Mouse (Mus musculus): ENCODE results near the gene Sctr. TPM values are rescaled to one million over a fixed set of nuclear protein-coding genes. Genes with fewer than 3 reads are reported as not detected.

Gene Sctr
- total RNA-seq, 2 experiments from 2014 or later = not detected

DNA sequence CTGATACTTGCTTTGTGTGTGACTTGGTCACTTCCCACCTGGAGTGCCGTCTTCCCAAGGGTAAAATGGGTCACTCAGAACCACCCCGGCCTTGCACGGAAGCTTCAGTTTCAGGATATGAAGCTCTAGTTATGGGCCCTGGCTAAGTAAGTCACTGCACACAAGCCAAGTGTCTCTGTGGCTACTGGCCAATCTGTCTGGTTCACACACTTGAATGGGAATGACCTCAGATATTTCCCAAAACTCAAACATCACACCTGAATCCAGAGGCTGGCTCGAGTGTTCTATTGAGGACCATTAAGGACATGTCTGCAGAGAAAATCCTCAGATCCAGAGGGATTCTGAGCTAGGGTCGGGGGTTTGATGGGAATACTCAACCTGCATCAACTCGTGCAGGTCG lies 55.5 kb downstream of the Sctr start:
- ATAC-seq (replicated peaks; ENCODE audit: low FRiP score, low TSS enrichment, poor library complexity, severe bottlenecking) = no peak

DNA sequence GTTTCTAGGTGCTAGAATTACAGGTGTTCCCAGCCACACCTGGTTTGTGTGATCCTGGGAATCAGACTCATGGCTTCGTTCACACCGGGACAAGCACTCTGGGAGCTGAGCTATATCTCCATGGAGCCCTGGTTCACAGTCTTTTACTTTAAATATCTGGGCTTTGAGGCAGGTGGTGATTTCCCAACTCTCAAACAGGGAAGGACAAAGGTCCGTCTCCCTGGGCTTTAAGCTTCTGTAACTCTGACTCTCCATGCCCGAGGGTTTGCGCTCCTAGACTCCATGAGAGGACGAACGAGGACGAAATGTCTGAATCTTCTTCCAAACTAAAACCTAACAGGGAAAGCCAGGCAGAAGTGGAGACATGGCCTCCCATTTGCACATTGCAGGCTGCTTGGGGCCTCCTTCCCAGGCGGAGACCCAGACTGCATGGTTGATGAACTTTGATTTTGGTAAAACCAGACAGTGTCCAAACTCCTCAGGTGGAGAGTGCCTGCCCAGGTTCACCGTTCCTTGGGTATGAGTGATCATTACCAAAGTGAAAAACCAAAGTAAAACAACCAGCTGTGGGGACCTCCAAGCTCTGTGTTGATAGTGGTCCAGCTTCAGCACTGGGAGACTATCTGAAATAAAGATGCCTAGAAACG lies 57.5 kb downstream of the Sctr start:
- ATAC-seq (replicated peaks; ENCODE audit: low FRiP score, low TSS enrichment, poor library complexity, severe bottlenecking) = no peak

DNA sequence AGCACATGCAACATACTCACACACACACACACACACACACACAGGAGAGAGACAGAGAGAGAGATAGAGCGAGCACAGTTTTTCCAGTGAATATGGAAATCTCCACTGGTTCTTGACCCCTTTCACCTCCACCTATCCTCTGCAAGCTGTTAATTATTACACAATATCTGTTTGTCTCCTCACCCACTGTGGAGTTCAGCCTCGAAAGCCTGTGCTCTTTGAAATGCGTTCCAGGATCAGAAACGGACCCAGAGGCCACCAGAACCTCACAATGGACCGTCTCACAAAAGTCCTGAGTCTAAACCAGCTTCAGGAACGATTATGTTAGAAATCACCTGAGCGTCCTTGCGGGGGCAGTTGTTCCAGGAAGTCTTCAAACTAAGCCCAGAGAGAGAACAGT lies 59.5 kb downstream of the Sctr start:
- ATAC-seq (replicated peaks; ENCODE audit: low FRiP score, low TSS enrichment, poor library complexity, severe bottlenecking) = no peak

- ATAC-seq (replicated peaks; ENCODE audit: low FRiP score, low TSS enrichment, poor library complexity, severe bottlenecking) = no peak
Measured at GRCm38 (mm10) chr1:120066625-120067024, 59.9 kb downstream of the Sctr start.

- ATAC-seq (replicated peaks; ENCODE audit: low FRiP score, low TSS enrichment, poor library complexity, severe bottlenecking) = no peak
Measured at GRCm38 (mm10) chr1:120069120-120069519, 62.4 kb downstream of the Sctr start.

DNA sequence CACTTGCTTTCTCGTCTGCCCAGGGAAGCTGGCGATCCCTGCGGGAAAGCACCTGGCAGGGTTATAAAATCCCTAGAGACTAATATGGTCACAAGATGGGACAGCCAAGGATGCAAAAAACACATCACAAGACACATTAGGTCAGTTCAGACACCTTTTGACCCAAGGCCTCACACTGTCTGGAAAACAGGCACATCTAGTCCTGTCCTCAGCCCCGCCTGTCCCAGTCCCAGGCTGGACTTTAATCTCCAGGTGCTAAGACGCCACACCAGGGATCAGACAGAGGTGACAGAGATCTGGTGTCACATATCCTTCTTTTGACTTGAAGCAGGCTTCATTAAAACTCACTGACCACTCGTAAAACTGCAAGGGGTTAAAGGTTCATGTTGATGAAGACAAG lies 63.5 kb downstream of the Sctr start:
- ATAC-seq (replicated peaks; ENCODE audit: low FRiP score, low TSS enrichment, poor library complexity, severe bottlenecking) = no peak

DNA sequence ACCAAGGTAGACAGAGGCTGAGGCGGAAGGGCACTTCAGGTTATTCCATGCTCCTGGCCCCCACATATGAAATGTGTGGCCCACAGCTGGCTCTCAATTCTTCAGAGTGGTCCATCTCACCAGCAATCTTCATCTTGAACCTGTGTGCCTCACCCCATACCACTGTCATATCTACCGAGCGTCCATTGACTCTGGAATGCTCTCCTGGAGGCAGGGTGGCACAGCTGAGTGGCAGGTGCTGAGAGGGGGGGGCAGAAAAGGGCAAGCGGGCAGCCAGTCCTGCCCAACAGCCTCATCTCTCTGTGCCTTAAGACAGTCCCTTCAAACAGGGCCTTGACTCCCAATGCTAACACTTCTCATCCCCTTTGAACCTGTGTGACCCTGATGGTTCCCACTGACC lies 64.4 kb downstream of the Sctr start:
- ATAC-seq (replicated peaks; ENCODE audit: low FRiP score, low TSS enrichment, poor library complexity, severe bottlenecking) = no peak

GRCm38 (mm10) chr1:120072900-120073299 lies 66.2 kb downstream of the Sctr start:
- ATAC-seq (replicated peaks; ENCODE audit: low FRiP score, low TSS enrichment, poor library complexity, severe bottlenecking) = no peak

- peak; percentile 68 for ATAC-seq (replicated peaks; ENCODE audit: low FRiP score, low TSS enrichment, poor library complexity, severe bottlenecking)
Measured at GRCm38 (mm10) chr1:120073519-120074306, 67.0 kb downstream of the Sctr start, which contains the start of gene Tmem37. Gene Tmem37, minus strand, starts transcription at chr1:120074074.

GRCm38 (mm10) chr1:120074307-120074702 lies 67.6 kb downstream of the Sctr start:
- ATAC-seq (replicated peaks; ENCODE audit: low FRiP score, low TSS enrichment, poor library complexity, severe bottlenecking) = no peak

DNA sequence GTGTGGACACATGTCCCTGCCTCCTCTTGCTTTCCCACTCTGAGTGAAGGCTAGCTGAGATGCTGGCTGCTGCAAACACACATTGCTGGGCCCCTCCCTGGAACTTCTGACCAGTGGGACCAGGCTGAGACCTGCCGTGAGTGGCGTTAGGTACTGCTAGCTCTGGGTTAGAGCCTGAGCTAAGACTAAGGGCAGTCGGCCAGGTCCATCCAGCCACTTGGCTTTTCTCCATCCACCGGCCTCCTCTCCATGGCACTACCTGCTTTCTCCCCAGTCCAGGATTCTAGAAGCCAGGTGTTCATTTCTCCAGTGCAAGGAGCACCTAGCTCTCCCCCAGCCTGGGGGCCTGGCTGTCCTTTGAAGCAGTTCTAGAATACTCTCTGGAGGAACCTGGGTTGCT lies 68.2 kb downstream of the Sctr start:
- no peak for ATAC-seq (replicated peaks; ENCODE audit: low FRiP score, low TSS enrichment, poor library complexity, severe bottlenecking)

DNA sequence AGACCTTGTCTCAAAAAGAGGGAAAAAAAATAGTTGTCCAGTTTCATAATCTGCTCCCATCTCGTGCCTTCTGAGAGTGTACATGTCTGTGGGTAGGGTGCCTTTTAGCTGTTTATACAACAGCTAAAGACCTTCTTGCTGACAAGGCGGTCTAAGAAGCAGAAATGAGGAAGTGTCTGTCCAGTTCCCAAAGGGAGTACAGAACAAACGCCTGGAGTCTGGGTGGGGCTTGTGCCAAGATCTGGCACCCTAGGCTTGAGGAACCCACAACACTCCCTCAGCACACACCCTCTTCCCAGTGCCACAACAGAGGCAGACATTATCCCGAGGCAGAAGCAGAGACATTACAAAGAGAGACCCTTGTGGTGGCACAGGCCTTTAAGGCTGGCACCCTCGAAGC lies 68.8 kb downstream of the Sctr start:
- ATAC-seq (replicated peaks; ENCODE audit: low FRiP score, low TSS enrichment, poor library complexity, severe bottlenecking) = no peak

GRCm38 (mm10) chr1:120077746-120078410 lies 71.2 kb downstream of the Sctr start:
- ATAC-seq (replicated peaks; ENCODE audit: low FRiP score, low TSS enrichment, poor library complexity, severe bottlenecking) = no peak

GRCm38 (mm10) chr1:120080632-120081031 lies 73.9 kb downstream of the Sctr start:
- no peak for ATAC-seq (replicated peaks; ENCODE audit: low FRiP score, low TSS enrichment, poor library complexity, severe bottlenecking)

DNA sequence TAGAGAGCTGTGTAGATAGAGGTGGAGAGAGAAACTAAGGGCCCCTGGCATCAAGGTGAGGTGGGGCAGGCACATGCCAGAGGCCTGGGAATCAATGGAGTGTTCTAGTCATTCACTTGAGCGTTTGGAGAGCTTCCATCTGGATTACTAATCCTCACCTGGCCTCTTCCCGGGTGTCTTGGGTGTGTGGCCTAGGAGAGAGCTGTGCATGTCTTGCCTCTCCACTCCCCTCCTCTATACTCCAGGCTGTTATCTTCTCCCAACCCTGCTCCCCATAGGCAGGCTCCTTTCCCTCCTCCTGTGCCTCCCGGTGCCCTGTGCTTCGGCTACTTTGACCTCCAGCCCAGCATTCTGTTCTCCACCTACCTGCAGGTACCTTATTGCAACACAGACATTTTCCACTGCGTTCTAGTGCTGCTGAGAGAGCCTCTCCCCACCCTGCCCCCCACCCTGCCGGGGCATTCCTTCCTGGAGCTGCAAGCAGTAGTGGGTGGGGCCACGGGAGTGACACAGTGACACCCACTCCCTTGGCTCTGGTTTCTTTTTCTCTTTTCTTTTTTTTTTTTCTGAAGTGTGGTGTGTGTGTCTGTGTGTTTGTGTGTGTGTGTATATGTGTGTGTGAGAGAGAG lies 76.4 kb downstream of the Sctr start:
- ATAC-seq (replicated peaks; ENCODE audit: low FRiP score, low TSS enrichment, poor library complexity, severe bottlenecking) = no peak

- ATAC-seq (replicated peaks; ENCODE audit: low FRiP score, low TSS enrichment, poor library complexity, severe bottlenecking) = no peak
Measured at GRCm38 (mm10) chr1:120083921-120084517, 77.3 kb downstream of the Sctr start.

- ATAC-seq (replicated peaks; ENCODE audit: low FRiP score, low TSS enrichment, poor library complexity, severe bottlenecking) = no peak
Measured at GRCm38 (mm10) chr1:120085696-120086095, 79.0 kb downstream of the Sctr start.

GRCm38 (mm10) chr1:120086644-120087043 lies 80.0 kb downstream of the Sctr start:
- ATAC-seq (replicated peaks; ENCODE audit: low FRiP score, low TSS enrichment, poor library complexity, severe bottlenecking) = no peak

- no peak for ATAC-seq (replicated peaks; ENCODE audit: low FRiP score, low TSS enrichment, poor library complexity, severe bottlenecking)
Measured at GRCm38 (mm10) chr1:120089180-120089579, 82.5 kb downstream of the Sctr start.

Measured in megakaryocyte-erythroid progenitor cell, adult 5-6 weeks (primary cell).